In genomic region chr11:118540411-118541026, GRCm38 (mm10) we compare ENCODE assay signal across 14 mouse cellular contexts.
DNase-seq lines count a peak whose midpoint lies in the region; ATAC-seq and TF ChIP-seq lines count a peak whose summit lies in the region.
"Had no signal": no experiment of that assay in that cellular context is flagged by ENCODE, and none has a peak within 500 bp of the region (broad histone marks: within the 10 kb centered on the region; RNA-seq: fewer than 3 reads in every experiment).

No protein-coding gene starts in this region.

- H3K4me3 ChIP-seq in cerebellum, adult 2 months (replicated peaks; ENCODE audit: insufficient read depth, low read depth, low read length), result no peak overlapping the region
- H3K4me3 ChIP-seq in kidney, embryonic 14.5 days (ENCODE audit: low read length), result no peak overlapping the region
- H3K4me3 ChIP-seq in lung, embryonic 15.5 days, result no peak overlapping the region
- no peak overlapping the region for H3K4me3 ChIP-seq in midbrain, embryonic 16.5 days (ENCODE audit: low read depth, low read length)
- H3K4me3 ChIP-seq: forebrain, embryonic 10.5 days; limb, embryonic 15.5 days; megakaryocyte, embryonic 14.5 days had no signal

- H3K9ac ChIP-seq in kidney, embryonic 14.5 days (ENCODE audit: low read depth, low read length), result no peak overlapping the region
- no peak overlapping the region for H3K9ac ChIP-seq in lung, embryonic 15.5 days
- no peak overlapping the region for H3K9ac ChIP-seq in midbrain, embryonic 16.5 days (ENCODE audit: low read depth, low read length)
- H3K9ac ChIP-seq: limb, embryonic 15.5 days had no signal

- ATAC-seq in cerebellum, adult (ENCODE audit: insufficient number of reproducible peaks, low FRiP score, low TSS enrichment), result no peak
- 0 out of 2 replicates have a peak, but pooled peaks have one; percentile 51 for ATAC-seq in kidney, embryonic 14.5 days (ENCODE audit: low FRiP score, low TSS enrichment)
- peak; percentile 70; the same call in 1 of the 2 replicates for ATAC-seq in lung, embryonic 15.5 days (ENCODE audit: borderline replicate concordance, extremely low read depth, low FRiP score, low TSS enrichment)
- ATAC-seq in midbrain, embryonic 16.5 days, result no peak
- no peak for ATAC-seq in granulocyte monocyte progenitor cell, adult 5-6 weeks (replicated peaks; ENCODE audit: poor library complexity, severe bottlenecking)
- ATAC-seq: activated CD4-positive, CD25-positive, alpha-beta regulatory T cell, adult 4 months had no signal

- TF ChIP-seq POLR2A in cerebellum, adult 2 months (IDR thresholded peaks at IDR 0.05; ENCODE audit: borderline replicate concordance, insufficient read depth, low read length), result no peak

- no peak overlapping the region for H3K4me2 ChIP-seq in kidney, embryonic 14.5 days (replicated peaks; ENCODE audit: low read depth, low read length)
- H3K4me2 ChIP-seq in lung, embryonic 15.5 days, result peak overlapping the region; percentile 29; the same call in 1 of the 2 replicates
- no peak overlapping the region for H3K4me2 ChIP-seq in midbrain, embryonic 16.5 days (ENCODE audit: low read length)
- H3K4me2 ChIP-seq: limb, embryonic 15.5 days had no signal

- peaks cover 77% of the 10 kb centered on the region for H3K4me1 ChIP-seq in cerebellum, adult 2 months (ENCODE audit: control insufficient read depth, insufficient read depth, low read length)
- H3K4me1 ChIP-seq in kidney, embryonic 14.5 days (ENCODE audit: control insufficient read depth, insufficient read depth, low read length), result no peaks in the 10 kb centered on the region
- peaks cover 8% of the 10 kb centered on the region for H3K4me1 ChIP-seq in lung, embryonic 15.5 days
- peaks cover 7% of the 10 kb centered on the region; the same call in 1 of the 2 replicates for H3K4me1 ChIP-seq in midbrain, embryonic 16.5 days (ENCODE audit: control insufficient read depth, insufficient read depth, low read length)
- H3K4me1 ChIP-seq: limb, embryonic 15.5 days; megakaryocyte, embryonic 14.5 days had no signal

- WGBS in cerebellum, adult 2 months, result 20% methylated on average over 12 of the region's 12 CpGs
- 49% methylated on average over 12 of the region's 12 CpGs for WGBS in kidney, embryonic 14.5 days
- WGBS in lung, embryonic 15.5 days, result 43% methylated on average over 12 of the region's 12 CpGs
- 81% methylated on average over 12 of the region's 12 CpGs for WGBS in midbrain, embryonic 16.5 days

- H3K27ac ChIP-seq in cerebellum, adult 2 months (ENCODE audit: insufficient read depth, low read length), result 0 out of 2 replicates have a peak overlapping the region, but pooled peaks have one; percentile 5
- H3K27ac ChIP-seq in kidney, embryonic 14.5 days (ENCODE audit: low read depth, low read length), result no peak overlapping the region
- peak overlapping the region; percentile 64 for H3K27ac ChIP-seq in lung, embryonic 15.5 days
- H3K27ac ChIP-seq in midbrain, embryonic 16.5 days (ENCODE audit: low read length), result no peak overlapping the region
- H3K27ac ChIP-seq: forebrain, embryonic 10.5 days; limb, embryonic 15.5 days had no signal

- H3K27me3 ChIP-seq in cerebellum, adult 2 months (ENCODE audit: control insufficient read depth, insufficient read depth, low read length), result no peaks in the 10 kb centered on the region
- peaks cover 3% of the 10 kb centered on the region; the same call in 1 of the 2 replicates for H3K27me3 ChIP-seq in kidney, embryonic 14.5 days (ENCODE audit: control insufficient read depth, insufficient read depth, low read length)
- no peaks in the 10 kb centered on the region for H3K27me3 ChIP-seq in lung, embryonic 15.5 days
- H3K27me3 ChIP-seq in midbrain, embryonic 16.5 days (ENCODE audit: control insufficient read depth, insufficient read depth, low read depth, low read length), result no peaks in the 10 kb centered on the region

- H3K36me3 ChIP-seq in kidney, embryonic 14.5 days (ENCODE audit: control insufficient read depth, insufficient read depth, low read length), result no peaks in the 10 kb centered on the region
- no peaks in the 10 kb centered on the region for H3K36me3 ChIP-seq in lung, embryonic 15.5 days
- H3K36me3 ChIP-seq in midbrain, embryonic 16.5 days (ENCODE audit: control insufficient read depth, insufficient read depth, low read length), result no peaks in the 10 kb centered on the region
- H3K36me3 ChIP-seq: forebrain, embryonic 10.5 days; limb, embryonic 15.5 days had no signal

- no peak for TF ChIP-seq CTCF in cerebellum, adult 2 months (IDR thresholded peaks at IDR 0.05; ENCODE audit: borderline replicate concordance, insufficient read depth, low read depth, low read length)

- no peaks in the 10 kb centered on the region for H3K9me3 ChIP-seq in kidney, embryonic 14.5 days (ENCODE audit: control insufficient read depth, low read length)
- no peaks in the 10 kb centered on the region for H3K9me3 ChIP-seq in lung, embryonic 15.5 days
- H3K9me3 ChIP-seq in midbrain, embryonic 16.5 days (replicated peaks; ENCODE audit: control insufficient read depth, low read length, poor library complexity, severe bottlenecking), result no peaks in the 10 kb centered on the region
- H3K9me3 ChIP-seq: forebrain, embryonic 10.5 days; limb, embryonic 15.5 days; megakaryocyte, embryonic 14.5 days had no signal

- peak in 1 of 2 experiments; percentile 50 for DNase-seq in cerebellum, adult 2 months
- DNase-seq in brain, adult 2 months (ENCODE audit: low read depth, low spot score), result peak; percentile 40
- no peak for DNase-seq in layer of hippocampus, adult 8-10 months (ENCODE audit: low spot score in 2 of 2)
- DNase-seq: heart, adult 11 months; heart, postnatal 36 days had no signal

Comparison
In these comparisons a context has a peak if more than half of its experiments do, and no peak if none do; other contexts are left out.
1. H3K27ac ChIP-seq: peak in cerebellum, adult 2 months (single experiment) and lung, embryonic 15.5 days (single experiment); none in kidney, embryonic 14.5 days (single experiment) and midbrain, embryonic 16.5 days (single experiment).
2. ATAC-seq: peak in kidney, embryonic 14.5 days (single experiment) and lung, embryonic 15.5 days (single experiment); none in cerebellum, adult (single experiment), midbrain, embryonic 16.5 days (single experiment) and granulocyte monocyte progenitor cell, adult 5-6 weeks (single experiment).